In the genomic region with DNA sequence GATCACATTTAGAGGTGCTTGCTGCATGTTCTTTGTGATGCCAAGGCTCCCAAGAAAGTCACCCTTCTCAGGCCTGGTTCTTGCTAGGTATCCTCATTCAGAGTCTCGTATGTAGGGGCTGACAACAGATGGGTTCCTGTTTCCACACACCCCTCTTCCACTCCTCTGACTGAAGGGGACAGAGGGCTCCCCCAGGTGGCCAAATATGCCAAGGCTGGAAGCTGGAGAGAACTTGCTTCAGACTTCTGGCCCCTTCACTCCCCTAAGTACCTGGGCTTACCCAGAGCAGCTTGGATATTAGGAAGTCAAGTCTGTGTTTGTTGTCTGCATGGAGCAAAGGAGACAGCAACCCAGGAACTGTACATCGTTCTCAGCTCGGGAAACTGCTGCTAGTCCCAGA, we compare ENCODE assay signal across 8 mouse cellular contexts. TPM values are rescaled to one million over a fixed set of nuclear protein-coding genes. Genes with fewer than 3 reads are reported as not detected.
DNase-seq lines count a peak whose midpoint lies in the region; ATAC-seq and TF ChIP-seq lines count a peak whose summit lies in the region.

No protein-coding gene starts in this region.

- no peak overlapping the region for H3K4me2 ChIP-seq in heart, embryonic 14.5 days (ENCODE audit: low read length)

- no peak for TF ChIP-seq POLR2A in MEL (IDR thresholded peaks at IDR 0.05; ENCODE audit: control insufficient read depth in 1 of 2, insufficient read depth in 1 of 2, low read depth in 1 of 2, low read length in 2 of 2, poor library complexity in 1 of 2)

- H3K27me3 ChIP-seq in MEL (ENCODE audit: control insufficient read depth in 1 of 2, insufficient read depth in 2 of 2, low read length in 2 of 2) = no peaks in the 10 kb centered on the region
- H3K27me3 ChIP-seq in heart, embryonic 14.5 days (ENCODE audit: control insufficient read depth, insufficient read depth, low read length) = no peaks in the 10 kb centered on the region
- no peaks in the 10 kb centered on the region for H3K27me3 ChIP-seq in limb, embryonic 10.5 days (ENCODE audit: low read depth, poor library complexity, severe bottlenecking)

- H3K9me3 ChIP-seq in MEL (replicated peaks; ENCODE audit: insufficient read depth, low read length) = no peaks in the 10 kb centered on the region
- no peaks in the 10 kb centered on the region for H3K9me3 ChIP-seq in heart, embryonic 14.5 days (ENCODE audit: control insufficient read depth, low read length)
- no peaks in the 10 kb centered on the region for H3K9me3 ChIP-seq in limb, embryonic 10.5 days (replicated peaks)

- peak; percentile 62 to 73 for DNase-seq in layer of hippocampus, adult 2 months (ENCODE audit: low spot score in 2 of 2)
- DNase-seq in layer of hippocampus, adult 9-10 months (ENCODE audit: low spot score) = no peak
- DNase-seq in MEL (ENCODE audit: low read depth, low spot score) = peak; percentile 87
- no peak for DNase-seq in limb, embryonic 10.5 days (ENCODE audit: low spot score)
- peak; percentile 79 for DNase-seq in right cerebral cortex, postnatal 14 days

- peaks cover 0 to 4% of the 10 kb centered on the region in 2 experiments; a peak in 2 of 4 replicates for H3K36me3 ChIP-seq in MEL (ENCODE audit: control insufficient read depth in 1 of 2, insufficient read depth in 2 of 2, low read length in 2 of 2)
- H3K36me3 ChIP-seq in heart, embryonic 14.5 days (ENCODE audit: control insufficient read depth, insufficient read depth, low read length) = no peaks in the 10 kb centered on the region
- no peaks in the 10 kb centered on the region for H3K36me3 ChIP-seq in limb, embryonic 10.5 days

- peaks cover 8% of the 10 kb centered on the region; the same call in 1 of the 2 replicates for H3K79me2 ChIP-seq in MEL (ENCODE audit: control insufficient read depth, insufficient read depth, low read length, poor library complexity)

- peak overlapping the region; percentile 88 for H3K27ac ChIP-seq in layer of hippocampus, adult 2 months
- H3K27ac ChIP-seq in MEL (ENCODE audit: control insufficient read depth, low read depth, low read length) = no peak overlapping the region
- no peak overlapping the region for H3K27ac ChIP-seq in heart, embryonic 14.5 days (replicated peaks in 1 of 2; ENCODE audit: control insufficient read depth in 1 of 2, insufficient read depth in 1 of 2, low read depth in 2 of 2, low read length in 2 of 2)
- peak overlapping the region; percentile 53 for H3K27ac ChIP-seq in limb, embryonic 10.5 days

- ATAC-seq in common myeloid progenitor, adult 5-6 weeks (replicated peaks; ENCODE audit: low read depth, poor library complexity, severe bottlenecking) = peak; percentile 41
- no peak for ATAC-seq in heart, embryonic 14.5 days (ENCODE audit: insufficient number of reproducible peaks, insufficient read depth, low FRiP score, low read depth)
- ATAC-seq in erythroid progenitor cell, adult 5-6 weeks (replicated peaks; ENCODE audit: low FRiP score, poor library complexity, severe bottlenecking) = no peak

- peak; percentile 55 for TF ChIP-seq RAD21 in MEL (IDR thresholded peaks at IDR 0.05; ENCODE audit: low read depth, low read length)

- H3K4me1 ChIP-seq in MEL (ENCODE audit: control insufficient read depth in 1 of 2, insufficient read depth in 2 of 2, low read length in 2 of 2) = peaks cover 2 to 22% of the 10 kb centered on the region in 2 experiments; a peak in 3 of 4 replicates
- peaks cover 41 to 50% of the 10 kb centered on the region in 2 experiments for H3K4me1 ChIP-seq in heart, embryonic 14.5 days (ENCODE audit: control insufficient read depth in 2 of 2, insufficient read depth in 2 of 2, low read length in 2 of 2)
- peaks cover 59% of the 10 kb centered on the region for H3K4me1 ChIP-seq in limb, embryonic 10.5 days

- peak; percentile 84 for TF ChIP-seq CTCF in layer of hippocampus, adult 2 months (conservative IDR thresholded peaks at IDR 0.05)
- TF ChIP-seq CTCF in MEL (IDR thresholded peaks at IDR 0.05 in 2 of 3, conservative IDR thresholded peaks at IDR 0.05 in 1 of 3; ENCODE audit: control insufficient read depth in 1 of 3, insufficient read depth in 1 of 3, low read depth in 2 of 3, low read length in 3 of 3, poor library complexity in 1 of 3, severe bottlenecking in 1 of 3) = peak; percentile 85 to 88 (median 86)

- H3K4me3 ChIP-seq in layer of hippocampus, adult 2 months = no peak overlapping the region
- no peak overlapping the region for H3K4me3 ChIP-seq in MEL (ENCODE audit: control insufficient read depth in 1 of 2, insufficient read depth in 1 of 2, low read depth in 2 of 2, low read length in 2 of 2)
- no peak overlapping the region for H3K4me3 ChIP-seq in heart, embryonic 14.5 days (ENCODE audit: control insufficient read depth in 1 of 2, insufficient read depth in 1 of 2, low read depth in 1 of 2, low read length in 2 of 2)
- H3K4me3 ChIP-seq in limb, embryonic 10.5 days = no peak overlapping the region

- H3K9ac ChIP-seq in MEL (ENCODE audit: control insufficient read depth, low read depth, low read length, poor library complexity, severe bottlenecking) = peak overlapping the region; percentile 23; the same call in 1 of the 2 replicates
- peak overlapping the region; percentile 45; the same call in 1 of the 2 replicates for H3K9ac ChIP-seq in heart, embryonic 14.5 days (ENCODE audit: low read length)

- no peak for TF ChIP-seq EP300 in MEL (IDR thresholded peaks at IDR 0.05; ENCODE audit: low read depth in 1 of 2, low read length in 2 of 2)

- 45% methylated on average over 3 of the region's 3 CpGs for WGBS in heart, embryonic 14.5 days
- 45% methylated on average over 3 of the region's 3 CpGs for WGBS in limb, embryonic 10.5 days

TF ChIP-seq in MEL, 35 proteins besides CTCF, POLR2A, EP300 and RAD21:
- no peak for TF ChIP-seq CHD1 (IDR thresholded peaks at IDR 0.05; ENCODE audit: low read depth, low read length)
- TF ChIP-seq BHLHE40 (IDR thresholded peaks at IDR 0.05; ENCODE audit: borderline replicate concordance, low read depth, low read length) = no peak
- no peak for TF ChIP-seq USF1 (IDR thresholded peaks at IDR 0.05; ENCODE audit: low read depth, low read length)
- TF ChIP-seq SMC3 (IDR thresholded peaks at IDR 0.05; ENCODE audit: low read depth, low read length) = peak; percentile 83
- peak; percentile 51; the same call in 1 of the 2 replicates for TF ChIP-seq ZC3H11A (IDR thresholded peaks at IDR 0.05; ENCODE audit: low read depth, low read length)

RNA-seq across cellular contexts. Expression of a gene that starts 26.6 kb away (rescaled TPM):
- total RNA-seq in layer of hippocampus, adult 2 months (2021) = 100 to 1,000 TPM; 478 to 491 TPM
- 3,309 and 3,407 TPM in 2 replicates for total RNA-seq in MEL (2012; rRNA removed)
- 1,000 to 10,000 TPM; 2,419 to 4,891 TPM for polyA plus RNA-seq in MEL (2012; ENCODE audit: insufficient read depth in 1 of 2, insufficient read length in 2 of 2, low read depth in 1 of 2, low replicate concordance in 2 of 2, missing spikeins in 1 of 2)
- 6,083 and 6,415 TPM in 2 replicates for total RNA-seq in common myeloid progenitor, adult 5-6 weeks (2017)
- 788 and 789 TPM in 2 replicates for polyA plus RNA-seq in heart, embryonic 14.5 days (2014; fragmentation: Nextera tagmentation; extraction: Ambion mirVana)
- polyA plus RNA-seq in limb, embryonic 10.5 days (2016; fragmentation: Nextera tagmentation; extraction: Ambion mirVana) = 3,283 and 3,422 TPM in 2 replicates
- total RNA-seq in erythroid progenitor cell, adult 5-6 weeks (2015; ENCODE audit: low replicate concordance) = 1,278 and 1,332 TPM in 2 replicates
- 1,012 and 1,167 TPM in 2 replicates for total RNA-seq in erythroid progenitor cell, adult 5-6 weeks (2017; ENCODE audit: low replicate concordance)

Comparison
In these comparisons a context has a peak if more than half of its experiments do, and no peak if none do; other contexts are left out.
1. DNase-seq: peak in layer of hippocampus, adult 2 months (2 of 2), MEL (single experiment) and right cerebral cortex, postnatal 14 days (single experiment); none in layer of hippocampus, adult 9-10 months (single experiment) and limb, embryonic 10.5 days (single experiment).
2. H3K27ac ChIP-seq: peak in layer of hippocampus, adult 2 months (single experiment) and limb, embryonic 10.5 days (single experiment); none in MEL (single experiment) and heart, embryonic 14.5 days (0 of 2).